Mouse (Mus musculus): ENCODE measurements around the gene U2af1l4.

The U2af1l4 gene

DNA sequence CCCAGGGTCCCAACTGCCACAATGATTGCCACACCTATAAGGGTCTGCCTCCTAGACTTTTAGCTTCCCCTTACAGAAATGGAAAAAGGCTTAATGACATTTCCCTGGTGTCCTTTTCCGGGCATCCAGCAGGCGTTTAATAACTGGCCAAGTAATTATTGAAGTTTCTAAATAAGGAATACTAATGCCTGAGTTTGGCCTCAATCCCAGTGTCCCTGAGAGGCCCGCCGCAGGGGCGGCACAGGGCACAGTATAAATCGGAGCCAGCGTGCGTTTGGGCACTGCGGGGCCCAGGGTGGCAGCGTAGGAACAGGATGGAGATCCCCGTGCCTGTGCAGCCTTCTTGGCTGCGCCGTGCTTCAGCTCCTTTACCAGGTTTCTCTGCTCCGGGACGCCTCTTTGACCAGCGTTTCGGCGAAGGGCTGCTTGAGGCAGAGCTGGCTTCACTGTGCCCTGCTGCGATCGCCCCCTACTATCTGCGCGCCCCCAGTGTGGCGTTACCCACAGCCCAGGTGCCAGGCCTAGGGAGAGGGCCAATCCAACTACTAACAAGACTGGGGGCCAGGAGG, 10.0 kb upstream of the U2af1l4 start:
- DNase-seq = peak; percentile 58

DNA sequence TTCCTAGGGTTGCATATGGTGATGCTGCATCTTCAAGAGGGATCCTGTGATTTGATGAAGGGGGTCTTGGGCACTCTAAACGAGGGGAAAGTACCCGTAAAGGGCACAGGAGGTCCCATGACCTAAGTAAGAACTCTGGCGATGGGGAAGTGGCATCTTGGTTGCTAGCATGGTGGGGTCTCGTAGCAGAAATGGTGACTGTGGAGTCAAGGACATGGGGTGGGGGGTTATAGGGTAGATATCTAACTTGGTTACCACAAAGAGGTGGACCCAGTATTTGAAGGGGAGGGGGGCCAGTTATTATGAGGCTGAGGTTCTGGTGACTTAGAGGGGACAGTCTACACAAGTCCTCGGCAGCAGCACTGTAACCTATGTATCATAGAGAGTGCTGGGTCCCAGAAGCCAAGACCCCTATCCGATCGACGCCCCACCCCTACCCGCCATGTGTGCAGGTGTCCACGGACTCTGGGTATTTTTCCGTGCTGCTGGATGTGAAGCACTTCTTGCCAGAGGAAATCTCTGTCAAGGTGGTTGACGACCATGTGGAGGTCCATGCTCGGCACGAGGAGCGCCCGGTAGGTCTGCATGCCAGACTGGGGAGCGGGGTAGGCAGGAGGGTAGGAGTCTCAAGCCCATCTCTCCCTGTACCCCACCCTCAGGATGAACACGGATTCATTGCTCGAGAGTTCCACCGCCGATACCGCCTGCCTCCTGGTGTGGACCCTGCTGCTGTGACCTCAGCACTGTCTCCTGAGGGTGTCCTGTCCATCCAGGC, 9.1 kb upstream of the U2af1l4 start:
- no peak for DNase-seq

DNA sequence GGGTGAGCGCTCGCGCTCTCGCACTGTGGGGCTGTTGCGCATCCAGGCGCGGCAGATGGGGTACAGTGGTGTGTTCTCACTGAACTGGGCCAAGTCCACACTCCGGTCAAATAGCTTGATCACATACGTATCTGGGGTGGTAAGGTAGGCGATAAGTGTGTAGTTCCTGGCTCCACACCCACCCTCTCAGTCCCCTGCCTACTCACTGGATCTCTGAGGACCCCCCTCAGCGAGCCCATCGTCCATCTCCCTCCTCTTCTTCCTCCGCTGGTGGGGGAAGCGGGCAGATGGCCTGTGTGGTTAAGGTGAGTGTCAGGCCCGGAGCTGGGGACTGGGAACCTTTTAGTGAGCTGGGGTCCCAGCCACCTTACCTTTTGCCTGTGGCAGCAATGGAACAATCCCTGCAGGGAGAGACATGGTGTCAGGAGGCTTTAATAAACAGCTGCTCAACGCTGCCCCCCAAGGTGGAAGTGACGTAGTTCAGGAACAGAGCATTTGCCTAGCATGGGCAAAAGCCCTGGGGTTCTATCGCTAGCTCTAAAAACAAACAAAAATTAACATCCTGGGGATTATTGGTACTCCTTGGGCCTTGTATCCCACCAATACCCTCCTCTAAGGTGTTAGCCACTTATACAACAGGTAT, 6.1 kb upstream of the U2af1l4 start:
- DNase-seq = no peak

DNA sequence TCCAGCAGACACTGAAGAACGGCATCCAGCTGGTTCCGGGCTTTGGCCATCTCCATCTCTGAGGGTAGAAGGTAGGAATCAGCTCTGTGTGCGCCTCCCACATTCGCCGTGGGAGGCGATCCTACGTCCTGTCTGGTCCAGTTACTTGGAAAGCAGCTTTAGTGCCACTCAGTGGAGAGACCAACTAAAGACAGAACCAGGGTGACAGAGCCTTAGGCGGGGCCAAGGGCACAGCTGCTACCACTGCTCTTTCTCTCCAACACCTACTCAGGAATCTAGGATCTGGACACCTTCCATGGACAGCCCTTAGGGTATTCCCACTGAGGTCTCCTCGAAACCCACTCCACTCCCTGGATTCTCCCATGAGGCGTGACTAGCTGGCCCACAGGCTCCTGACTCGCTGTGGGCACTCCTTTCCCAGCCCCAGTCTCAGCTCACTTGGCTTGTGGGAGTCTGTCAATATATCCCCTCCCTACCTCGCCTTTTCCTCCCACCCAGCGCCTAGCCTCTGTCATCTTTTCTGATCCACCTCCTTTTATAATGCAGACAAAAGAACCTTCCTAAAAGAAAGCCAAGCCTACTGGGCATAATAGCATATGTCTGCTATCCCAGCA, 5.1 kb upstream of the U2af1l4 start:
- no peak for DNase-seq

DNA sequence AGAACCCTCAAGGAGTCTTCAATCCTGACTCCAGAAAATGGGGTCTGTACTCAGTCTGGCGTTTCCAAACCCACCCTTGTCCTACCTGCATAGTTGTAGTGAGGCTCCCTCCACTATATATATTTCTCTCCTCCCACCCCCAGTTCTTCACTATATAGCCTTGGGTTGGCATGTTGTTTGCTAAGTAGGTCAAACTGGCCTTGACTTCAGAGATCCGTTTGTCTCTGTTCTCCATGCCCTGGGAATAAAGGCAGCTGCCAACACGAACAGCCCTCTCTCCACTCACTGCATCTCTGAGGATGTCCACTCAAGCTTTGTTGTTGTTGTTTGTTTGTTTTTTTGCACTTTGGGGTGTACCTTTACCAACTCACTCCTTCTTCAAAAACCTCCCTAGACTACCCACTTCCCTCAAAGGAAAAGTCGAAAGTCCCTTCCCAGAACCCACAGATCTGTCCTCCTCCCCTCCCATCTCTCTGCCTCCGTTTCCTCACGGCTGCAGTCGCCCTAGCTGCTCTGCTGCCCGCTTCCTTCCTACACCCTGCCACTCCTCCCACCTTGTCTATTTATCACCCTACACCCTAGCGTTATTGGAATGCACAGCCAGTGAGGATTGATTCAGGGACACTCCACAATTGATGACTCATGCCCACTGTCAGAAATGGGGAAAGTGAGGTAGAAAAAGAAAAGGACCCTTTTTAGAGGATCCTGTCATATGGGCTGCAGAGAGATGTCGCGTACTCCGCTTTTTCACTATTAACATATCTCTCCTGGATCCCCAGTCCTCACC, 4.3 kb upstream of the U2af1l4 start:
- DNase-seq = no peak

DNA sequence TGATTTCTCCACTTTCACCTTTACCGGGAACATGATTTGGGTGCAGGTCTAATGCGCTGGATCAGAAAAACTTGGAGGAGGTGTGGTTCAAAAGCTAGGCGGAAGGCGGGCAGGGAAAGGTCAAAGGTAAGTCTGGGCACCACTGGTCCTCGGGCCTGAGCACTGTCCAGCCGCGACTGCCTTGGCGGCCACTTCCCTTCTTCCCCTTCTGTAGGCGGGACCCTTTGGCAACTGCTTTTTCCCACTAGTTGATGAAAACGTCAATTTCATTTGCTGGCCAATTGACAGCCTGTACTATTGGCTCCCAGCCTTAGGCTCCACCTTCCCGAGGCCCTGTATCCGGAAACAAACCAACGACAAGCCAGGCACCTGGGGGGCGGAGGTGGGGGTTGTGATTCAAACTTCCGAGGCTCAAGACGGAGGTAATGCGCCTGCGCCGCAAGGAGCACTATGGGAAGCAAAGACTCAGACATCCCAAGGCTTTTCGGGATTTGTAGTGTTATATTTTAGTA, 3.6 kb upstream of the U2af1l4 start, which contains the start of gene Lin37:
Gene Lin37 (minus strand): TSS at position 396 of the 512 bp plus-strand sequence.
- DNase-seq = peak; percentile 99

DNA sequence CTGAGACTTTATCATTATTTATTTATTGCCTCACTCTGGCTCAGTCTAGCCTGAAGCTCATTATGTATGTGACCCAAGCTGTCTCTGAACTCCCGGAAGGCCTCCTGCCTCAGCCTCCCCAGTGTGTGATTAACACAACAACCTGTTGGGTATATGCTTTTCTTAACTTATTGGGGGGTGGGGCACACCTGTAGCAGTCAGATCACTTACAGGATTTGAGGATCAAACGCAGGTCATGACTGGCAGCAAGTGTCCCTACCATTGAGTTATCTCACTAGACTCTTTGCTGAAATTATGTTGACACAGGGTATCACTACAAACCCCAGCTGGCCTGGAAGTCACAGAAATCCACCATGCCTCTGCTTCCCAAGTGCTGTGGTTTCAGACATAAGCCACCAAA, 2.8 kb upstream of the U2af1l4 start:
- DNase-seq = no peak

DNA sequence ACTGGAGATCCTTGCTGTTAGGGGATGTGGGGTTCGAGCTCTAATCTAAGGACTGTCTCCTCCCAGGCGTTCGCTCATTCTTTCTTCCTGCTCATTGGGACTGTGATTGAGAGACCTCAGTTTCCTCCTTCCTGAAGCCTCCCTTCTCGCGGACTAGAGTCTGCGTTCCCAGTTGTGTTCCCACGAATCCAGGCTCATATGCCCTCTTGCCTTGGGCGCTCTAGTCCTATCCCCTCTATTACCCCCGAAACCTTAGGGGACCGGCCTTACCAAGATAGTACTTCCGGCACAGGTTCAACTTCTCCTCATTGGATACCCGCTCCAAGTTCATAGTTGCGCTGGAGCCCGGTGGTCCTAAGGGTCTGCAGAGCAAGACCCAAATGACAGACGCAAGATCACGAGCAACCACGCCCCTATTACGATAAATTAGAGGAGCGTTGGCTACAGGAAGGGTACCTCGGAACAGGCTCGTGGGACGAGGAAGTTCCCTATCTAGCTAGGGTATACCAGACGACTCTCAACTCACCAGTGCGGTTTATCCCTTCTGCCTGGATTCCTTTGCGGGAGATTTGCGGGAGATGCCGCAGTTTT, 480 bp upstream of the U2af1l4 start:
- DNase-seq = no peak

DNA sequence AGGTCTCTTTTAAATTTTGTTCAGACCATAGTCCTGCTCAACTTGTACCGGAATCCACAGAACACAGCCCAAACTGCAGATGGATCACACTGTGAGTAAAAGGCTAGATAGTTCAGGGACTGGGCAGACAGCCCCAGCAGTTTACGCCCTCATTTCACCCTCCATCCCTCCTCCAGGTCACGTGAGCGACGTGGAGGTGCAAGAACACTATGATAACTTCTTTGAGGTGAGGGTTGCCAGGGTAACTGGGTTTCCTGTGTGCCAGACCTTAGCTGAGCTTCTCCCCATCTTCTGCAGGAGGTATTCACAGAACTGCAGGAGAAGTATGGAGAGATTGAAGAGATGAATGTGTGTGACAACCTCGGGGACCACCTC, 792 bp downstream of the U2af1l4 start:
- no peak for DNase-seq

DNA sequence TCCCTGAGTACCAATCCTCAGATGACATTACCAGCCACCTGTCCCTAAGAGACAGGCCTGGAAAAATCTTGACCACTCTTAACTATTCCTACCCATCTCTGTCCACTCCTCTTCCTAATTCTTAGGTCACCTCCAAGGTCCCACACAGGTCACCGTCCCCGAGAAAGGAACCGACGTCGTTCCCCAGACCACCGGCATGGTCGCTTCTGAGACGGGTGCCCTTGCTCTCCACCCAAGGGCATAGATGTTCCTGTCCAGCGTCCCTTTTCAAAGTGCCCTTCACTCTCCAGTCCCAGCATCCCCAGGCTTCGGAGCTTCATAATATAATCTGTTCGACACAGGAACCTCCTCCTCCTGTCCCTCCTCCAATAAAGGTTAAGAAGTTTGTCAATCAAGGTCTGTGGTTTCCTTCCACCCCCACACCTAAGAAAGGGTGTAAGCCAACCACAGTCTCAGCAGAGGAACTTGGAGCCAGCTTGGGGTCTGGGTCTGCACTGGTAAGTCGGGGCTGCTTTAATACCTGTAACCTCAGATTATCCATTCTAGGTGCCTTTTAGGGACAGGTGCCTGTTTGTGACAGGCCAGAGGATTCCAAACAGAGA, 2.0 kb downstream of the U2af1l4 start, which contains the start of gene Igflr1:
Gene Igflr1 (plus strand): TSS at position 458 of the 602 bp plus-strand sequence.
- DNase-seq = no peak

DNA sequence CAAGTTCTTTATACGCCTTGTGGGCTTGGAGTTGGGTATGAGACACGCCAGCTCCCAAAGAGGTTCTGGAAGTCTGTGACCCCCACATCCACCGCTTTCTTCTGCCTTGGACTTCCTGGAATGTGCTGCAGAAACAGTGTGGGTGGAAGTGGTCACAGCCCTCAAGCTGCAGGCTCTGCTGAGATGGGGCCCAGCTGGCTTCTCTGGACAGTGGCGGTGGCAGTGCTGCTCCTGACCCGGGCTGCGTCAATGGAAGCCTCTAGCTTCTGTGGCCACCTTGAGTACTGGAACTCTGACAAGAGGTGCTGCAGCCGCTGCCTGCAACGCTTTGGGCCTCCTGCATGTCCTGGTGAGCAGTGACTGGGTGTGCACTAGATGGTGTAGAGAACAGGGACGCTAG, 2.9 kb downstream of the U2af1l4 start:
- peak; percentile 40 for DNase-seq

DNA sequence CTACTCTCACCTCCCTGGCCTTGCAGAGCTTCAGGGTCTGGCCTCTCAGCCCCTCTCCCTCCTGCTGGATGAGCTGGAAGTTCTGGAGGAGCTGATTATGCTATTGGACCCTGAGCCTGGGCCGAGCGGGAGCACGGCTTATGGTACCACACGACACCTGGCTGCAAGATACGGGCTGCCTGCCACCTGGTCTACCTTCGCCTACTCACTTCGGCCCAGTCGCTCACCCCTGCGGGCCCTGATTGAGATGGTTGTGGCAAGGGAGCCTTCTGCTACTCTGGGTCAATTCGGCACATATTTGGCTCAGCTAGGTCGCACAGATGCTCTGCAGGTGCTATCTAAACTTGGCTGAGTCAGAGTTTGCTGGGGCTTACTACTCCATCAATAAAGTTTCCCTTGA, 4.5 kb downstream of the U2af1l4 start:
- DNase-seq = no peak

DNA sequence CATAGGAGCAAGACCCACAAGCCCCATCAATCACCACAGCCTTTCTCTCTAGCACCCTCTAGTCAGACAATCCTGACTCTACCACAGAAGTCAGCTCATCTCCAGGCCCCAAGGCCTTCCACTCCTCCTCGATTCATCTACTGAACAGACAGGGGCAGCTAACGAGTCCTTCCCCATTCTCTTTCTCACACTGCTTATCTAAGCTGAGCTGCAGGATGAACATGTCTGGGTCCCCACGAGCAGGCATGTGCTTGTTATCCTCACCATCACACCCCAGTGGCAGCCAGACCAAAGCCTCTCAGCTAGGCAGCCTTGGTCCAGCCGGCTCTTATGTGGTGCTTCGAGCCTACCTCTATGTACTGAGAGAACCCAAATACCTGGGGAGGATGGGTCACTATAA, 9.3 kb downstream of the U2af1l4 start:
- DNase-seq = no peak

DNA sequence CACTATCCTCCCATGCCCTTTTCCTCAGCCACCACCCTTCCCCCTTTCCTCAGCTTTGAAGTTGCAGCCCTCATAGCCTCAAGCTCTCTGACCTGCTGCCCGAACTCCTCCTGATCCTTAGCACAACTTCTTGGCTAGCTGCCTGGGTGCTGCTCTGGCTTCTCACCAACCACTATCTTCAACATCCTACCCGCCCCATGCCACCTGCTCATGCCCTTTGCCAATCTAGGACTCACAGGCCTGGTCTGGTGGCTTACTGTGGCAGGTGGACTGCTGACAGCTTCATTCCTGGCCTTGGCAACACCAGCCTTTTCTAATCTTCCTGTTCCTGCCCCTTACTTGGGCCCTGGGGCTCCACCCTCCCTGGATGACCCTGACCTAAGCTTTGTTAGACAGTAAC, 9.9 kb downstream of the U2af1l4 start:
- DNase-seq = peak; percentile 76

DNA sequence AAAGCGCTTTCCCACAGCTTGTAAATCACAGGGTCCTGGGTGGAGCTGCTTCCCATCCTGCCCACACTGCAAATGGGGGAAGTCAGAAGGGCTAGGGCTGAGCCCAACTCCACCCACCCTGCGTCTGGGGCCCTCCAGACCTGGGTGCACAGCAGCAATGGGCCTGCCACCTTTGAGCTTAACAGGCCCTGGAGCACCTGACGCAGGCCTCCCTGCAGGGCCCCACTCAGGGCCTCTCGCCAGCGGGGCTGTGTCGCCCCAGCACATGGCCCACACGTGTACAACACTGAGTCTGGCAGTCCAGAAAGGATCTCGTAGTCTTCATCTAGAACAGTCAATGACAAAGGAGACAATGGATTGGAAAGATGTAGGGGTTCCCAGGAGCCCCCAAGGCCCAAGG, 16.8 kb downstream of the U2af1l4 start:
- DNase-seq = no peak

DNA sequence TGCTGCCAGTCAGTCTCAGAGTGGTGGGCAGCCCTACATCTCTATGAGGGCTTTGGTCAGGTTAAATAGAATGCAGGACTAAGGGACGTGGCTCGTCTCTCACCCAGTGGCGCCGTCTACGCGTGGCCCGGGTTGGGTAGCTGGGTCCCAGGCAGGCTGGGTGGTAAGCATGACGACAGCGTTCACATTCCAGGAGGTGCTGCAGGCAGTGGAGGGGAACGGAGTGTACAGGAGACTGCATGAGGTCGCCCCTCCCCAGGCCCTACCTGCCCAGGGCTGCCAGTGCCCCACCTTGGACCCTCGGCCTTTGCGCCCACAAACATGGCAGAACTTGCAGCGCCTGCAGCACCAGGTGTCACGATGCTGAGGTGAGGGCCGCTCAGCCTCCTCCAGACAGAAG, 18.4 kb downstream of the U2af1l4 start:
- DNase-seq = no peak

DNA sequence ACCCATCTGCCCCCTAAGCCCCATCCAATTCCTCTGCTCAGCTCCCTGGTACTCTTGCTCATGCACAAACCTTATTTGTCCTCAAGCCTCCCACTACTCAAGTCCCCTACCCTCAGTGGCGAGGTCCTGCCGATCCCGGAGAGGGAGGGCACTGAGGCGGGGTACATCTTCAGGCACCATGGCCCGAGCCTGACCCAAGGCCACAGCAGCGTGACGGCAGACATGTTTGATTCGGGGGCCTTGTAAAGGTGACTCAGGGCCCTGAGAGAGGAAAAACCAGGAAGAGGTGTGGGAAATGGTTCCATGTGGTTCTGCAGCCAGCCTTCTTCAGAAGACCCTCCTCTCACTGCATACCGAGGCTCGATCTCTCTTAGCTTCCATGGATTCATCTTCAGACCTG, 21.2 kb downstream of the U2af1l4 start:
- no peak for DNase-seq

DNA sequence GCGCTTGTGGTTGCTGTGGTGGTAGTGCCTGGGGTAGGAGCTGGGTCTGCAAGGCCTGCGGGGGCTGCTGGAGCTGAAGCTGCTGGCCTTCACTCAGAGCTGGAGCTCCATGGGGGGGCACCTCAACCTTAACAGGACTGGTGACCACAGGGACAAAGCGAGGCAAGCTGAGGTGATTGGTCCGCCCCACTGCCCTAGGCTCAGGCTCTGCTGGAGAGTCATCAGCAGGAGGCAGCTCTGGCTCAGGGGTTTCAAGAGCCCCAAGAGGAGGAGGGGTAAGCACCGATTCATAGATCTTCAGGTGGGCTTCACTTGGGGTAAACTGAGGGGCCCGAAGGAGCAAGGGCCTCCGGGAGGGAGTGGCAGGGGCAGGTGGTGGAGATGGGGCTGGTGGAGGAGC, 22.1 kb downstream of the U2af1l4 start:
- DNase-seq = no peak

DNA sequence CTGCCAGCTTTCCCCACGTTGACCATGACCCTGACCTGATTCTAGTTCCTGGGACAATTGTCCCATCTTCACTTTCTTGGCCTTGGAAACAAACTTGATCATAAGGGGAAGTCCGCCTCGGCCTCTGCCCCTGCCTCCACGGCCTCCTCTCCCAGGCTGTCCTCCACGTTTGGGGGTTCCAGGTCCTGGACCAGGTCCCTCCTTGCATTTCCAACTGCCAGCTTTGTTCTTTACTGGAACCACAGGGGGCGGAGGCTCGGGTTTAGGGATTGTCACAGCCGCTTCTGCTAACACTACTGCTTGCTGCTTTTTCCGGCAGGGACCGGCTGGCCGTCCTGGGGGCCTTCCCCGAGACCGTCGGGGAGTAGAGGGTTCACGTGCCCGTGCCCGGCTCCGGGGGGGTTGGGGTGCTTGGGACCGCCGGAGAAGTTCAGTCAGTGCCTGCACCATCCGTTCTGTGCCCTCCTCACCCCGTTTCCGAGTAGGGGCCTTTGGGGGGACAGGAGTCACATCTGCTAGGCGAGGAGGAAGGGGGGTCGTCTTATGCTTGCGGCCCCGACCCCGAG, 23.4 kb downstream of the U2af1l4 start:
- DNase-seq = no peak

DNA sequence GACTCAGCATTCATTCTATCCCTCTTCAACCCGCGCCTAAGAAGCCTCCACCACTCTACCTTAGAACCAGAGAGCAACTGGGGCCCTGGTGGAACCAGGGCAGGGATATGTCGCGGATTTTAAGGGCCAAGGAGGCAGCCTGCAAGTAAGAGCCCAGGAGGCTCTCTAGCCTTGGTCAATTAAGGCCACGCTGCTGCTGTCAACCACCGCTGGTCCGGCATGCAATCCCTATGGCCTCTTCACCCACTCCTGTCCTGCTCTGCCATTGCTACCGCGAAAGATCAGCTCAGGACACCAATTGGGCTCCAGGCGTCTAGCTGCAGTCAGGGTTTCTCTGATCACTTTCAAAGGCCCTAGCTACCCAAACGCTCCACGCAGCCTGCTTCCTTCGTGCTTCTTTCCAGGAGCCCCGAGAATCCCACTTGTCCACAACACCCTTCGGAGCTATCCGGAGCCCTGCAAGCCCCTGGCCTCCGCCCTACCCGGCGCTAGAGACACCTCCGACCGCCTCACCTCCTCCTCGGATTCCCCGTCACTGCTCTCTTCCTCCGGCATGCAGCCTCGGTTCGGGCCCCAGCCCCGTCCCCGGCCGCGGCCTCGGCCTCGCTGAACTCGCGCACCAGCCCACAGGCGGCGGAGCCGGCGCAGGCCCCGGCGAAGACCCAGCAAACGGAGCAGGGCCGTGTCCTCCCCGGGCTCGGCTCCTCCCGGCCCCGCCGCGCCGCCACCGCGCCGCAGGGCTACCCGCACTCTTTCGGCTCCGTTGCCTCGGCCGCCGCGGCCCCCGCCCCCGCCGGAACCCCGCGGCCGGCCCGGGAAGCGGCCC, 25.0 kb downstream of the U2af1l4 start:
- DNase-seq = no peak
